Mouse (Mus musculus) adrenal gland, postnatal 14 days (tissue): Measurements from ENCODE around the gene Hagh. TPM values are rescaled to one million over a fixed set of nuclear protein-coding genes. Genes with fewer than 3 reads are reported as not detected.

ENCODE experiments used
- DNase-seq: peaks from one replicate; pipeline ENCODE4 v3.0.0; 2021; ENCODE audit warnings: mixed read lengths
- total RNA-seq: library from RNA; stranded (reverse); gene quantifications from 2 replicates; pipeline ENCODE4 v1.2.3, GENCODE M21; 2021

Gene Hagh
- total RNA-seq, 1 experiment from 2014 or later = 150 TPM

GRCm38 (mm10) chr17:24902671-24903474 lies 62.9 kb downstream of the Hagh start:
- peak; percentile 76 for DNase-seq

DNA sequence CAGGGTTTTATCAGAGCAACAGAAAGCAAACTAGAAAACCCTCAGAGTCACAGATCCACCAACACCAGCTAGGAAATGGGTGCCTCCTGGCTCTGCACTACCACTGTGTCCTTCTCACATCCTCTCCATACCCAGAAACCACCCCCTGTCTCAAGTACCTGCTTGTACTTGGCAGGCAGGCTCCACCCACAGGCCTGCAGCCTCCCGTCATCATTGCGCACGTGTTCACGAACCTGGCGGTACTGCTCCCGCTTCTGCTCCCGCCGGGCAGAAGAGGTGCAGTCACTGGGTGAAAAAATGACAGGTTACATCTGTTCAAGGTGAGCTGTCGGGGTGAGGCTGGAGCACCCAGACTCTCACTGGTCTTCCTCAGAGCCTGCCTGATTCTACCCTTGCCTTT lies 63.8 kb downstream of the Hagh start:
- no peak for DNase-seq

DNA sequence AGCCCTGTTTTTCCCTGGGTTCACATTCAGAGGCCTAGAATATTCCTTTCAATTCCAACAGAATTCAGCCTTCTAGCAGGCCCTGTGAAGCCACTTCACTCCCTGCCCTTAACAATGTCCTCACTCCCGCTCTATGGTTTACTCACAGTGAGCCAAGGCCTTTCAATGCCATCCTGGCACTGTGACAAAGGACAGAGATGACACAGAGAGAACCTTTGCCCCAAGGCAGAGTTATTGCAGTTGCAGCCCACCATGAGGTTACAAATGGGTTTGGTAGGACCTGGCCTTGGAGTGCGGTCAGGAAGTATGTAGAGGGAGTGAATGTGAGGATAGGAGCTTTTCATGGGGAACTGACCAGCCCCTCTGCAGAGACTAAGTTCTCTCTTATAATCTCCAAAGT lies 67.6 kb downstream of the Hagh start:
- peak; percentile 89 for DNase-seq

GRCm38 (mm10) chr17:24913984-24914383 lies 74.0 kb downstream of the Hagh start:
- DNase-seq = no peak

Other genes starting within 250 kb of the Hagh start
- gene Tsc2, start 207.5 kb upstream of the Hagh start, total RNA-seq = 100 and 110 TPM in 2 replicates
- gene Nthl1, start 207.5 kb upstream of the Hagh start, total RNA-seq = 7.2 and 7.7 TPM in 2 replicates
- gene Slc9a3r2, start 189.8 kb upstream of the Hagh start, total RNA-seq = 90.2 and 99.1 TPM in 2 replicates
- not detected in 2 replicates for gene Npw, start 181.7 kb upstream of the Hagh start, total RNA-seq
- 44.5 and 47.4 TPM in 2 replicates for gene Zfp598, start 170.5 kb upstream of the Hagh start, total RNA-seq
- 1.8 and 5.7 TPM in 2 replicates for gene Syngr3, start 150.2 kb upstream of the Hagh start, total RNA-seq
- 36.0 and 39.3 TPM in 2 replicates for gene Gfer, start 144.0 kb upstream of the Hagh start, total RNA-seq
- gene Noxo1, start 143.9 kb upstream of the Hagh start, total RNA-seq = 3.6 and 5.7 TPM in 2 replicates
- 35.8 and 41.2 TPM in 2 replicates for gene Tbl3, start 132.5 kb upstream of the Hagh start, total RNA-seq
- gene Rnf151, start 122.1 kb upstream of the Hagh start, total RNA-seq = not detected in 2 replicates
- 702 and 762 TPM in 2 replicates for gene Rps2, start 122.0 kb upstream of the Hagh start, total RNA-seq
- gene Ndufb10, start 115.7 kb upstream of the Hagh start, total RNA-seq = 418 and 458 TPM in 2 replicates
- gene Rpl3l, start 112.3 kb upstream of the Hagh start, total RNA-seq = 0.53 TPM in 1 of 2 replicates, not detected in the other
- gene Msrb1, start 103.5 kb upstream of the Hagh start, total RNA-seq = 73.2 and 98.3 TPM in 2 replicates
- 2.0 and 2.4 TPM in 2 replicates for gene Hs3st6, start 87.2 kb upstream of the Hagh start, total RNA-seq
- 0.67 and 0.71 TPM in 2 replicates for gene Meiob, start 35.9 kb upstream of the Hagh start, total RNA-seq
- gene Fahd1, start 10.2 kb downstream of the Hagh start, total RNA-seq = 40.6 and 43.0 TPM in 2 replicates
- 1.2 and 12.2 TPM in 2 replicates for gene Igfals, start 25.9 kb downstream of the Hagh start, total RNA-seq
- 39.5 and 48.8 TPM in 2 replicates for gene Nubp2, start 46.2 kb downstream of the Hagh start, total RNA-seq
- 30.2 and 34.6 TPM in 2 replicates for gene Spsb3, start 46.5 kb downstream of the Hagh start, total RNA-seq
- gene Eme2, start 54.9 kb downstream of the Hagh start, total RNA-seq = 36.7 and 43.1 TPM in 2 replicates
- 133 and 145 TPM in 2 replicates for gene Mrps34, start 55.0 kb downstream of the Hagh start, total RNA-seq
- 46.1 and 47.4 TPM in 2 replicates for gene Nme3, start 56.4 kb downstream of the Hagh start, total RNA-seq
- gene Mapk8ip3, start 96.8 kb downstream of the Hagh start, total RNA-seq = 84.3 and 111 TPM in 2 replicates
- gene Jpt2, start 120.5 kb downstream of the Hagh start, total RNA-seq = 33.9 and 45.2 TPM in 2 replicates
- 23.3 and 26.7 TPM in 2 replicates for gene Cramp1l, start 175.6 kb downstream of the Hagh start, total RNA-seq
- 30.0 and 43.7 TPM in 2 replicates for gene Ift140, start 175.9 kb downstream of the Hagh start, total RNA-seq
- 30.1 and 30.2 TPM in 2 replicates for gene Tmem204, start 243.4 kb downstream of the Hagh start, total RNA-seq